Mouse (Mus musculus): ENCODE measurements around the gene Scaf8. TPM values are rescaled to one million over a fixed set of nuclear protein-coding genes. Genes with fewer than 3 reads are reported as not detected.
A peak's percentile ranks its signal among the peaks of the same experiment; 100 is the strongest.
"Not testable (repeated sequence)": the region's sequence is repeated elsewhere in the genome, so short reads cannot be mapped to it uniquely, and the experiment has no call there.

Gene Scaf8
- polyA plus RNA-seq, 1 experiment from 2014 or later: 18.1 TPM

DNA sequence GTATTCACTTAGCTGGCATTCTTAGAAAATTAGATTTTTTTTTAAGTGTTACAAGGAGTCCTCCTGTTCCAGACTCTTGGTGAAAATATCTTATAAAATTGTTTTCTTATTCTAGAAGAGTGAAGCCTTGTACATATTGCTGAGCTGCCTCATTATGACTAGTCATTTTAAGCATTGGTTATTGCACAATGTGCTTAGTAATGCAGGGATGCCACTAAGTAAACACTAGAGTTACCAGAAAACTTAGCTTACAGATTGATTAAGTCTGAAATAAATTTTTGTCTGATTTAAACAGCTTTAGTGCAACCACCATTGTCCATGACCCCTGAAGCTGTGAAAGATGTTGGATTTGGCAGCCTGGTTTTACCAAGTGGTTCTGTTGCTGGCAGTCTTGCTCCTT, 80.7 kb downstream of the Scaf8 start:
- not testable (repeated sequence) for ATAC-seq (ENCODE audit: low read depth); H3K9ac ChIP-seq (ENCODE audit: low read length); H3K27ac ChIP-seq (ENCODE audit: low read length); H3K9me3 ChIP-seq (ENCODE audit: control insufficient read depth, low read length); H3K4me3 ChIP-seq (ENCODE audit: low read length); H3K4me1 ChIP-seq (replicated peaks; ENCODE audit: control insufficient read depth, insufficient read depth, low read length); H3K4me2 ChIP-seq (ENCODE audit: low read depth, low read length); H3K27me3 ChIP-seq (ENCODE audit: control insufficient read depth, insufficient read depth, low read depth, low read length)
- peaks cover 36% of the 10 kb centered on the region for H3K36me3 ChIP-seq (ENCODE audit: control insufficient read depth, insufficient read depth, low read length)

DNA sequence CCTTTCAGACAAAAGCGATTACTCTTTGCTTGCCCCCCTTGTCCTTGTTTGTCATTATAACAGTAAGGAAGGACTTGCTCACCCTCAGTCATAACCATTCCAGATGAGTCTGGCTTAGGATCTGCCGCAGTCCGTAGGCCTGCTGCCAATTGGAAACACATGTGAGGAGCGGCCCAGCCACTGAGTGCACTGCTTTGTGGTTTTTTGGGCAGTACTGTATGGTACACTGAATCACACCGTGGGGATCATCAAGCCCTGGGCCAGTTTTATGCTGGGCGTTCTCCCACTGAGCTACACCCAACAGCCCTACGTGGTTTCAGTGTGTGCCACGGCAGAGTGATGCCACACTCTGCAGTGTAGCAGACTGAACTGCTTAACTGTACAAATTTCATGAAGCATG, 85.6 kb downstream of the Scaf8 start:
- no peak overlapping the region for H3K27ac ChIP-seq (ENCODE audit: low read length)
- H3K9me3 ChIP-seq (ENCODE audit: control insufficient read depth, low read length): no peaks in the 10 kb centered on the region
- H3K27me3 ChIP-seq (ENCODE audit: control insufficient read depth, insufficient read depth, low read depth, low read length): no peaks in the 10 kb centered on the region
- H3K9ac ChIP-seq (ENCODE audit: low read length): no peak overlapping the region
- H3K4me1 ChIP-seq (replicated peaks; ENCODE audit: control insufficient read depth, insufficient read depth, low read length): no peaks in the 10 kb centered on the region; the same call in 1 of the 2 replicates
- H3K36me3 ChIP-seq (ENCODE audit: control insufficient read depth, insufficient read depth, low read length): peaks cover 20% of the 10 kb centered on the region
- ATAC-seq (ENCODE audit: low read depth): no peak
- H3K4me2 ChIP-seq (ENCODE audit: low read depth, low read length): no peak overlapping the region
- H3K4me3 ChIP-seq (ENCODE audit: low read length): no peak overlapping the region
- 86% methylated on average over 8 of the region's 8 CpGs for WGBS

DNA sequence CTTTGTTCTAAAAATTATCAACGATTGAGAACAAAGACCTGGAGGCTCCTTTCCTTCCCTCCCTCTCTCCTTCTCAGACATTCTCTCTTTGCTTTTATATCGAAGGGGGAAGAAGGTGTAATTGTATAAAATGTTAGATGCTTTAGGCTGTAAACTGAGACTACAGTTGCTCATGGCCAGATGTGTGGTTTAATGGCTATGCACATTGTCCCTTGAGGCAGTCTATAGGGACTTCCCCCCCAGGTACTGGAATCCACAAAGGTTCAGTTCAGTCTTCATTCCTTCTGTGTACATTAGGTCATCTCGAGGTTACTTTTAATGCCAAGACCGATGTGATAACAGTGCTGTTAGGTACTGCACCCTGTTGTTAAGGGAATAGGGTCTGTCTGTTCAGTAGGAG, 89.1 kb downstream of the Scaf8 start:
- no peaks in the 10 kb centered on the region for H3K27me3 ChIP-seq (ENCODE audit: control insufficient read depth, insufficient read depth, low read depth, low read length)
- H3K36me3 ChIP-seq (ENCODE audit: control insufficient read depth, insufficient read depth, low read length): peaks cover 8% of the 10 kb centered on the region
- H3K9me3 ChIP-seq (ENCODE audit: control insufficient read depth, low read length): no peaks in the 10 kb centered on the region
- no peak overlapping the region for H3K4me3 ChIP-seq (ENCODE audit: low read length)
- H3K27ac ChIP-seq (ENCODE audit: low read length): no peak overlapping the region
- H3K9ac ChIP-seq (ENCODE audit: low read length): no peak overlapping the region
- ATAC-seq (ENCODE audit: low read depth): no peak
- 57% methylated on average over 4 of the region's 4 CpGs for whole genome bisulfite sequencing
- no peak overlapping the region for H3K4me2 ChIP-seq (ENCODE audit: low read depth, low read length)
- peaks cover 14% of the 10 kb centered on the region for H3K4me1 ChIP-seq (replicated peaks; ENCODE audit: control insufficient read depth, insufficient read depth, low read length)

DNA sequence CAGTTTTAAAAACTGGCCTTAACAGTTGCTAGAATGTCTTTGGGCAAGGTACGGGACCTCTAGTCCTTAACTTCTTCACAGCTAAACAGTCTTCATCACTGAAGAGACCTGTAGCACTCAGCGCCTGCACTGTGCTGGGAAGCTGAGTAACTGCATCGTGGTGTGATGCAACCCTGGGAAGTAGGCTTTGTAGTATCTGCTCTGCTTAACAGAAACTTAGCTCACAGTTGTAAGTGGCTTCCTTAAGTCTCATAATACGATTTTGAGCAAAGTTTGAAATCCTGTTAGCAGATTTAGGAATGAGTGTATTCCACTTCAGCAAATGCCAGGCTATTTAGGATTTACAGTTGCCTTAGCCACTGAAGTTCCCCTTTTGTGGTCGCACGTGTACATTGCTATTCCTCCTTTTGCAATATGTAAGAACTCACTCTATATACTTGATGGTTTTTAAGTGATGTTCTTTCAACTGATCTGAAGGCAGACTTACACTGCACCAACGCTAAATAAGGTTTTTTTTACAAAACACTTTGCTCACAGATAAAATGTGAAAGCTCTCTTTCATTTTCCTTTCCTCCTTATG, 90.1 kb downstream of the Scaf8 start:
- peaks cover 17% of the 10 kb centered on the region for H3K4me1 ChIP-seq (replicated peaks; ENCODE audit: control insufficient read depth, insufficient read depth, low read length)
- 67% methylated on average over 7 of the region's 7 CpGs for WGBS
- H3K27ac ChIP-seq (ENCODE audit: low read length): peak overlapping the region; percentile 20; the same call in 1 of the 2 replicates
- no peak overlapping the region for H3K4me3 ChIP-seq (ENCODE audit: low read length)
- H3K27me3 ChIP-seq (ENCODE audit: control insufficient read depth, insufficient read depth, low read depth, low read length): no peaks in the 10 kb centered on the region
- H3K9ac ChIP-seq (ENCODE audit: low read length): no peak overlapping the region
- no peaks in the 10 kb centered on the region for H3K9me3 ChIP-seq (ENCODE audit: control insufficient read depth, low read length)
- peaks cover 10% of the 10 kb centered on the region for H3K36me3 ChIP-seq (ENCODE audit: control insufficient read depth, insufficient read depth, low read length)
- no peak overlapping the region for H3K4me2 ChIP-seq (ENCODE audit: low read depth, low read length)
- no peak for ATAC-seq (ENCODE audit: low read depth)

DNA sequence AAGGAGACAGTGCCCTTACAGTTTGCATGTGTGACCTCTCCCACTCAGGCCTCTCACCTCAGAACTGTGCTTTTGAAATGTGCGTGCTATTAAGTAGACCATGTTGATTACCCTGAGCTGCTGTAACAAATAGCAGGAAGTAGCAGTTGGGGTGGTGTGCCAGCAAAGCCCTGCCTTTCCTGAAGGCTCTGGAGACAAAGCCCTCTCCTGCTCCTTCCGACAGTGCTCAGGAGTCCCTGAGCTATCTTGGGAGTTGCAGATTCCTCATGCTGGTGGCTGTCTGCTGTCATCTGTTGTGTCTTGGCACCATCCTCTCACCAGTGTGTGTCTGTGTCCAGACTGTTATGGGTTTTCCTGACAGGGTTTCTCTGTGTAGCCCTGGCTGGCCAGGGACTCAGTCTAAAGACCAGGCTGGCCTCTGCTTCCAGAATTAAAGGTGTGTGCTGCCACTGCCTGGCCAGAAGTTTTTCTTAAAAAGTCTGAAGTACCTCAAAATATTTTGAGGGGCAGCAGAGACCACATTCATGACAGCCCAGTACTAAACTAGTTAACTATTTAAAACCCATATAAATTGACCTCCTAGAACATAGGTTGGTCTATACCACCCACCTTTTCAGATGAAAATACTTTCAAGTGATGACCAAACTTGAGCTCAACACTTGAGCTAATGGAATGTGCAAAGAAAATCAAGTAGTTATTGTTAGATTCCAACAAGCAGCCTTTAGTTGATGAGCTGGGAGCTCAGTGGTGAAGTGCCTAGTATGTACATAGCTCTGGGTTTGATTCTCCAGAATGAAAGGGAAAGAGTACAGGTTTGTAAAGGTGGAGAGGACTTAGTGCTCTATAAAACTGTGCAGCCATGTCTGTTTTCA, 92.0 kb downstream of the Scaf8 start:
- 32% methylated on average over 2 of the region's 2 CpGs for WGBS
- Histone ChIP-seq H3K9ac (ENCODE audit: low read length) (peak overlapping the region; percentile 21; the same call in 1 of the 2 replicates), H3K4me1 (replicated peaks; ENCODE audit: control insufficient read depth, insufficient read depth, low read length) (peaks cover 17% of the 10 kb centered on the region), H3K4me3 (ENCODE audit: low read length) (no peak overlapping the region), H3K27ac (ENCODE audit: low read length) (peak overlapping the region; percentile 92), H3K27me3 (ENCODE audit: control insufficient read depth, insufficient read depth, low read depth, low read length) (no peaks in the 10 kb centered on the region), H3K4me2 (ENCODE audit: low read depth, low read length) (peak overlapping the region; percentile 1), H3K36me3 (ENCODE audit: control insufficient read depth, insufficient read depth, low read length) (peaks cover 6% of the 10 kb centered on the region; the same call in 1 of the 2 replicates), H3K9me3 (ENCODE audit: control insufficient read depth, low read length) (no peaks in the 10 kb centered on the region)
- ATAC-seq (ENCODE audit: low read depth): peak; percentile 81

DNA sequence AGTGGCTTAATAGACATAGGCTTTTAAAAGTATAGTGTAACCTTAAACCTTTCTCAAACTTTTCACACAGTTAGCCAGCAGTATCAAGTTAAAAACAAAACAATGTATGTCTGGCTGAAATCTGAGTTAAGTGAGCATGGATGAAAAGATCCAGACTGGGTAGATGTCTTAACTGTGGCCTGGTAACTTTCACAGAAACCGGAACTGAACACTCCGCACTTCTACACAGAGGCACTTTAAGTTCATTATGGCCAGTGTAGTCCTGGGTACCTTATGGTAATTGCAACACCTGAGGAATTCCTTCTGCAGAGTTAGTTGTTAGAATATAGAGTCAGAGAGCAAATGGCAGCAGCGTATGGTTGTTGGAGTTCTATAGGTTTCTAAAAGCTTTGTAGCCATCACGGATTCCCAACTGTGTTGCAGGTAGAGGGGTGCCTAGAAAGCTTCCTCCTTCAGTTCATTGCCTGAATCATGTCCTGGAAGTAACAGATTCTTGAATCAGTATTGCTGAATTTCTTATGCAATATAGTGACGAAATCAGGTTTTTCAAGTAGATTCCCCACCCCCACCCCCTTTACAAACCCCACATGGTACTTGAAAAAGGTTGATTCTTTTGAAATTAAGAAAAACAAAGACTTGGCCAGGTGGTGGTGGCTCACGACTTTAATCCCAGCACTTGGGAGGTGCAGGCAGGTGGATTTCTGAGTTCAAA, 92.9 kb downstream of the Scaf8 start:
- Histone ChIP-seq H3K27me3 (ENCODE audit: control insufficient read depth, insufficient read depth, low read depth, low read length) (no peaks in the 10 kb centered on the region), H3K9me3 (ENCODE audit: control insufficient read depth, low read length) (no peaks in the 10 kb centered on the region), H3K36me3 (ENCODE audit: control insufficient read depth, insufficient read depth, low read length) (peaks cover 6% of the 10 kb centered on the region; the same call in 1 of the 2 replicates), H3K4me1 (replicated peaks; ENCODE audit: control insufficient read depth, insufficient read depth, low read length) (peaks cover 17% of the 10 kb centered on the region), H3K9ac (ENCODE audit: low read length) (no peak overlapping the region), H3K4me3 (ENCODE audit: low read length) (no peak overlapping the region), H3K27ac (ENCODE audit: low read length) (peak overlapping the region; percentile 92), H3K4me2 (ENCODE audit: low read depth, low read length) (no peak overlapping the region)
- WGBS: 61% methylated on average over 6 of the region's 6 CpGs
- peak; percentile 8; the same call in 1 of the 2 replicates for ATAC-seq (ENCODE audit: low read depth)

DNA sequence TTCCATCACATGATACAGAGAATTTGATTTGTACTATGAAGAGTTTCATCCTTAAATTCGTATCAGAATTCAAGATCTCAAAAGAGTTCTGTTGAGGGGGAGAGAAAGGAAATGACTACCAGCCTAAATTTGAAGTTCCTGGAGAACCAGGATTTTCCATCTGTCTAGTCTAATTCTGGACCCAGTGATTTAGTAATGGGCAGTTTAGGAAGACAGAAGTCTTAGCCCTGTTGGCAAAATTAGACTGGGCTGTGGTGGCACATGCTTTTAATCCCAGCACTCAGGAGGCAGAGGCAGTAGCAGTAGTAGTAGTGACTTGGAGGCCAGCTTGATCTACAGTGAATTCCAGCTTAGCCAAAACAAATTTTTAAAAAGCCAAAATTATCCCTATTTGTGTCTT, 93.7 kb downstream of the Scaf8 start:
- Histone ChIP-seq H3K4me1 (replicated peaks; ENCODE audit: control insufficient read depth, insufficient read depth, low read length) (peaks cover 17% of the 10 kb centered on the region), H3K9me3 (ENCODE audit: control insufficient read depth, low read length) (no peaks in the 10 kb centered on the region), H3K27me3 (ENCODE audit: control insufficient read depth, insufficient read depth, low read depth, low read length) (no peaks in the 10 kb centered on the region), H3K27ac (ENCODE audit: low read length) (0 out of 2 replicates have a peak overlapping the region, but pooled peaks have one; percentile 31), H3K4me3 (ENCODE audit: low read length) (no peak overlapping the region), H3K36me3 (ENCODE audit: control insufficient read depth, insufficient read depth, low read length) (peaks cover 6% of the 10 kb centered on the region; the same call in 1 of the 2 replicates), H3K9ac (ENCODE audit: low read length) (no peak overlapping the region), H3K4me2 (ENCODE audit: low read depth, low read length) (no peak overlapping the region)
- 50% methylated on average over 1 of the region's 1 CpGs for WGBS
- no peak for ATAC-seq (ENCODE audit: low read depth)

DNA sequence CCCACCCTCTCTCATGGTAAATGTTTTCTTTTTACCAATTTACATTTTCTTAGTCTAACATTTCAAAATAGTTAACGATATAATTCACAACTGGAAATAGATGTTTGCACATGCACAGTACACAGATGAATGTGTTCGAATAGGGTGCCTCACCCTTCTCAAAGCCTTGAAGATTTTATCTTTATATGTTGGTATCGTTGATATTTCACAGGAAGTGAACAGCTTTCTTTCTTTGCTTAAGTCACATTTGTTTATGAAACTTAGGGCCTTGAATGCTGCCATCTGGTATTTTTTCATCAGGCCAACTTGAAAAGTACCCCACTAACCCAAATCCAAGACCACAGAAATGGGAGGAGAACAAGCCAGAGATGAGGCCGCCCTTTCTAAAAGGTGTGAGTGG, 94.8 kb downstream of the Scaf8 start:
- peaks cover 17% of the 10 kb centered on the region for H3K4me1 ChIP-seq (replicated peaks; ENCODE audit: control insufficient read depth, insufficient read depth, low read length)
- no peak overlapping the region for H3K4me2 ChIP-seq (ENCODE audit: low read depth, low read length)
- ATAC-seq (ENCODE audit: low read depth): no peak
- WGBS: 68% methylated on average over 4 of the region's 4 CpGs
- no peak overlapping the region for H3K27ac ChIP-seq (ENCODE audit: low read length)
- H3K4me3 ChIP-seq (ENCODE audit: low read length): no peak overlapping the region
- no peaks in the 10 kb centered on the region for H3K9me3 ChIP-seq (ENCODE audit: control insufficient read depth, low read length)
- no peak overlapping the region for H3K9ac ChIP-seq (ENCODE audit: low read length)
- H3K36me3 ChIP-seq (ENCODE audit: control insufficient read depth, insufficient read depth, low read length): peaks cover 6% of the 10 kb centered on the region; the same call in 1 of the 2 replicates
- H3K27me3 ChIP-seq (ENCODE audit: control insufficient read depth, insufficient read depth, low read depth, low read length): no peaks in the 10 kb centered on the region

DNA sequence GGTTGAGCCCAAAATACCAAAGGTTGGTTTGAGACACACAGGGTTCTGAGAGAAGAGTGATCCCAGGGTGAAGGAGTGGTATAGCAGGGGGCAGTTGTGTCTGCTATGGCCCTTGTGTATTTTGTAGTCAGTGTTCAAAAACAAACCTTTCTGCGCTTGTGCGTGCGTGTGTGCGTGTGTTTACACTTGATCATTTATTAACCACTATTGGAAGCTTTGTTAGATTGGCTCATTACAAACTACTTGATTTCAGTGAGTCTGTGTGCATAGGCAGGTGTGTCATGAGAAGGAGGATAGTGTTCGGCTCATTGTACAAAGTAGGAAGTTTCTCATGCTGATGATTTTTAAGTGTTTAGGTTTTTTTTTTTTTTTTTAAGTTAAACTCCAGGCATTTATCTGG, 95.4 kb downstream of the Scaf8 start:
- Histone ChIP-seq H3K9ac (ENCODE audit: low read length) (no peak overlapping the region), H3K9me3 (ENCODE audit: control insufficient read depth, low read length) (no peaks in the 10 kb centered on the region), H3K4me1 (replicated peaks; ENCODE audit: control insufficient read depth, insufficient read depth, low read length) (peaks cover 17% of the 10 kb centered on the region), H3K4me3 (ENCODE audit: low read length) (no peak overlapping the region), H3K4me2 (ENCODE audit: low read depth, low read length) (no peak overlapping the region), H3K36me3 (ENCODE audit: control insufficient read depth, insufficient read depth, low read length) (peaks cover 6% of the 10 kb centered on the region; the same call in 1 of the 2 replicates), H3K27ac (ENCODE audit: low read length) (no peak overlapping the region), H3K27me3 (ENCODE audit: control insufficient read depth, insufficient read depth, low read depth, low read length) (no peaks in the 10 kb centered on the region)
- ATAC-seq (ENCODE audit: low read depth): no peak
- WGBS: 75% methylated on average over 5 of the region's 5 CpGs

All from lung, embryonic 16.5 days (tissue).